Mouse (Mus musculus) MEL (cell line): Measurements from ENCODE around the gene Gm20696.

ENCODE experiments used
- CTCF ChIP-seq, 3 experiments: IDR thresholded peaks in 2 of 3; conservative IDR thresholded peaks in 1 of 3; 2 replicates each; pipeline ENCODE4 v1.5.1; 2011 to 2012; ENCODE audit warnings: low read length in 3 of 3, low read depth in 2 of 3, mild to moderate bottlenecking in 2 of 3, improper control_type of control experiment in 1 of 3, inconsistent platforms in 1 of 3, mixed read lengths in 1 of 3, moderate library complexity in 1 of 3; ENCODE audit not compliant: control insufficient read depth in 1 of 3, insufficient read depth in 1 of 3, poor library complexity in 1 of 3, severe bottlenecking in 1 of 3
- POLR2A ChIP-seq, 2 experiments: IDR thresholded peaks; 2 replicates each; pipeline ENCODE4 v1.6.1; 2011 to 2012; ENCODE audit warnings: low read length in 2 of 2, mild to moderate bottlenecking in 2 of 2, control low read depth in 1 of 2, improper control_type of control experiment in 1 of 2, low read depth in 1 of 2, moderate library complexity in 1 of 2; ENCODE audit not compliant: control insufficient read depth in 1 of 2, insufficient read depth in 1 of 2, poor library complexity in 1 of 2
- SIN3A ChIP-seq: IDR thresholded peaks from 2 replicates; pipeline ENCODE4 v1.6.1; 2012; ENCODE audit warnings: low read length, improper control_type of control experiment, inconsistent platforms
- TBP ChIP-seq: IDR thresholded peaks from 2 replicates; pipeline ENCODE4 v1.8.0; 2011; ENCODE audit warnings: low read depth, low read length, improper control_type of control experiment
- ZC3H11A ChIP-seq: IDR thresholded peaks from 2 replicates; pipeline ENCODE4 v1.6.1; 2012; ENCODE audit warnings: low read depth, mild to moderate bottlenecking, inconsistent platforms, low read length, improper control_type of control experiment

- TF ChIP-seq CTCF (IDR thresholded peaks at IDR 0.05 in 2 of 3, conservative IDR thresholded peaks at IDR 0.05 in 1 of 3; ENCODE audit: control insufficient read depth in 1 of 3, insufficient read depth in 1 of 3, low read depth in 2 of 3, low read length in 3 of 3, poor library complexity in 1 of 3, severe bottlenecking in 1 of 3), result no peak
- TF ChIP-seq SIN3A, result no peak
- TF ChIP-seq POLR2A (IDR thresholded peaks at IDR 0.05; ENCODE audit: control insufficient read depth in 1 of 2, insufficient read depth in 1 of 2, low read depth in 1 of 2, low read length in 2 of 2, poor library complexity in 1 of 2), result no peak
- TF ChIP-seq TBP, result no peak
- TF ChIP-seq ZC3H11A, result no peak
Measured at GRCm38 (mm10) chr6:99429378-99430131, 237.0 kb downstream of the Gm20696 start.
